Mouse (Mus musculus): Measurements from ENCODE around the gene Celsr3. TPM values are rescaled to one million over a fixed set of nuclear protein-coding genes. Genes with fewer than 3 reads are reported as not detected.
A peak's percentile ranks its signal among the peaks of the same experiment; 100 is the strongest.

Celsr3 gene
- 0.04 and 0.10 TPM in 2 replicates for polyA plus RNA-seq (2014; fragmentation: Nextera tagmentation; extraction: Ambion mirVana)

DNA sequence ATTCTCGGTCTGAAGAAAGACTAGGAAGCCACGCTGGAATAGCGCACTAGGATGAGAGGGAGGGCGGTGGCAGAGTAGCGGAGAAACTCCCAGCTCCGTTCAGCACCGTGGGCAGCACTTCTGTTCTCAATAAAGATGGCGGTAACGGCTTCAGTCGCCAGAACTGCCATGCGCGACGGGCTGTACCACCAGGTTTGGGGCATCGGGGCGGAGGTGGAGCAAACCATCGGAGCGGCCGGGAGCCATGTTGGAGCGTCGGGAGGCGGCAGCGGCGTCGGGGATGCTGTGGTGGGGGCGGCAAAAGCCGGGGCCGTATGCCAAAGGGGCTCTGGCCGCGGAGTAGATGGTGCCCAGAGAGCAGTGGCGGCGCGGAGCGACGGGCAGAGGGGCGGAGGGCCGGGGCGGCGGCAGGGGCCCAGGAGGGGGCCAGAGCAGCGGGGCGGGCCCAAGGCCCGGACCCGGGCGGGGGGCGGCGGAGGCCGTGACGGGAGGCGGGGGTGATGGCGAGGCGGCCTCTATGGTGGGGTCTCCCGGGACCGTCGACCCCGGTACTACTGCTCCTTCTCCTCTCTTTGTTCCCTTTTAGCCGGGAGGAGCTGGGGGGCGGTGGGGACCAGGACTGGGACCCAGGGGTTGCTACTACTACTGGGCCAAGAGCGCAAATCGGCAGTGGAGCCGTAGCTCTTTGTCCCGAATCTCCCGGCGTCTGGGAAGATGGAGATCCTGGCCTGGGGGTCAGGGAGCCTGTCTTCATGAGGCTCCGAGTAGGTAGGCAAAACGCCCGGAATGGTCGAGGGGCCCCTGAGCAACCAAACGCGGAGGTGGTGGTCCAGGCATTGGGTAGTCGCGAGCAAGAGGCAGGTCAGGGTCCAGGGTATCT lies at the start of gene Celsr3:
TSS of gene Celsr3 (plus strand) at position 501 of the 880 bp plus-strand sequence.
- no peak for ATAC-seq (replicated peaks; ENCODE audit: insufficient number of reproducible peaks, low FRiP score, low TSS enrichment)

GRCm38 (mm10) chr9:108776614-108777013 lies 49.5 kb upstream of the Celsr3 start:
- no peaks in the 10 kb centered on the region for H3K4me1 ChIP-seq (ENCODE audit: control insufficient read depth, insufficient read depth, low read length)
- H3K9me3 ChIP-seq (replicated peaks; ENCODE audit: control insufficient read depth, low read length): peaks cover 4% of the 10 kb centered on the region; the same call in 1 of the 2 replicates
- H3K27ac ChIP-seq (ENCODE audit: low read depth, low read length): no peak overlapping the region
- 79% methylated on average over 4 of the region's 4 CpGs for WGBS (ENCODE audit: insufficient replicate concordance)
- no peak for ATAC-seq (replicated peaks; ENCODE audit: insufficient number of reproducible peaks, low FRiP score, low TSS enrichment)
- H3K36me3 ChIP-seq (ENCODE audit: control insufficient read depth, insufficient read depth, low read length): no peaks in the 10 kb centered on the region
- H3K9ac ChIP-seq (ENCODE audit: low read depth, low read length): no peak overlapping the region
- no peak overlapping the region for H3K4me3 ChIP-seq (ENCODE audit: low read depth, low read length)
- H3K27me3 ChIP-seq (ENCODE audit: control insufficient read depth, insufficient read depth, low read length): no peaks in the 10 kb centered on the region
- H3K4me2 ChIP-seq: no peak overlapping the region

More for the DNA sequence above, at the start of gene Celsr3:
- Histone ChIP-seq H3K9me3 (replicated peaks; ENCODE audit: control insufficient read depth, low read length) (no peaks in the 10 kb centered on the region), H3K4me2 (peak within 1 kb of the TSS; percentile 81), H3K36me3 (ENCODE audit: control insufficient read depth, insufficient read depth, low read length) (no peaks in the 10 kb centered on the region), H3K27ac (ENCODE audit: low read depth, low read length) (no peak within 1 kb of the TSS), H3K9ac (ENCODE audit: low read depth, low read length) (no peak within 1 kb of the TSS), H3K4me3 (ENCODE audit: low read depth, low read length) (peak within 1 kb of the TSS; percentile 45), H3K27me3 (ENCODE audit: control insufficient read depth, insufficient read depth, low read length) (peaks cover 78% of the 10 kb centered on the region), H3K4me1 (ENCODE audit: control insufficient read depth, insufficient read depth, low read length) (peaks cover 12% of the 10 kb centered on the region)
- WGBS (ENCODE audit: insufficient replicate concordance): 2% methylated on average over 59 of the region's 70 CpGs

GRCm38 (mm10) chr9:108777276-108777675 lies 48.8 kb upstream of the Celsr3 start:
- Histone ChIP-seq H3K36me3 (ENCODE audit: control insufficient read depth, insufficient read depth, low read length) (no peaks in the 10 kb centered on the region), H3K4me2 (no peak overlapping the region), H3K27ac (ENCODE audit: low read depth, low read length) (no peak overlapping the region), H3K4me1 (ENCODE audit: control insufficient read depth, insufficient read depth, low read length) (0 out of 2 replicates have a peak, but pooled peaks cover 3% of the 10 kb centered on the region), H3K27me3 (ENCODE audit: control insufficient read depth, insufficient read depth, low read length) (no peaks in the 10 kb centered on the region), H3K4me3 (ENCODE audit: low read depth, low read length) (no peak overlapping the region), H3K9ac (ENCODE audit: low read depth, low read length) (no peak overlapping the region), H3K9me3 (replicated peaks; ENCODE audit: control insufficient read depth, low read length) (peaks cover 4% of the 10 kb centered on the region; the same call in 1 of the 2 replicates)
- WGBS (ENCODE audit: insufficient replicate concordance): 67% methylated on average over 4 of the region's 4 CpGs
- no peak for ATAC-seq (replicated peaks; ENCODE audit: insufficient number of reproducible peaks, low FRiP score, low TSS enrichment)

DNA sequence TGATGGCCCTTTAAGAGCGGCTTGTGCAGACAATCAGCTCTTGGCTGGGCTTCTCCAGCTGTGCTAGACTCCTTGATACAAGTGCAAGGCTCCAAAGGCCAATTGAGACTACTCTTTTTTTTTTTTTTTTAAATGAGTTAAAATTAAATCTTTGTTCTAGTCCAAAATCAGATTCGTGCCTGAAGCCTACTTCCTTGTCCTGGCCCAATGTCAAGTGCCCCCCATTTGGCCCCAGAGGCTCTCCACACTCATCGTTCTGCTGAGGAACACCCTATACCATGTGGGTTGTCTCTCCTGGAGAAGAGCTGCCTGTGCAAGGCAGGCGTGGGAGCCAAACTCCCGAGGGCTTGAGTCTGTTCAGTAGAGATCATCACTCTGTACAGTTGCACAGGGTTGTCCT lies 45.2 kb upstream of the Celsr3 start:
- Histone ChIP-seq H3K27ac (ENCODE audit: low read depth, low read length) (no peak overlapping the region), H3K4me2 (no peak overlapping the region), H3K27me3 (ENCODE audit: control insufficient read depth, insufficient read depth, low read length) (no peaks in the 10 kb centered on the region), H3K4me1 (ENCODE audit: control insufficient read depth, insufficient read depth, low read length) (peaks cover 18% of the 10 kb centered on the region), H3K36me3 (ENCODE audit: control insufficient read depth, insufficient read depth, low read length) (no peaks in the 10 kb centered on the region), H3K4me3 (ENCODE audit: low read depth, low read length) (no peak overlapping the region), H3K9me3 (replicated peaks; ENCODE audit: control insufficient read depth, low read length) (no peaks in the 10 kb centered on the region), H3K9ac (ENCODE audit: low read depth, low read length) (0 out of 2 replicates have a peak overlapping the region, but pooled peaks have one; percentile 22)
- no peak for ATAC-seq (replicated peaks; ENCODE audit: insufficient number of reproducible peaks, low FRiP score, low TSS enrichment)
- WGBS (ENCODE audit: insufficient replicate concordance): 54% methylated on average over 5 of the region's 5 CpGs

GRCm38 (mm10) chr9:108781891-108782290 lies 44.2 kb upstream of the Celsr3 start:
- Histone ChIP-seq H3K27me3 (ENCODE audit: control insufficient read depth, insufficient read depth, low read length) (no peaks in the 10 kb centered on the region), H3K36me3 (ENCODE audit: control insufficient read depth, insufficient read depth, low read length) (no peaks in the 10 kb centered on the region), H3K27ac (ENCODE audit: low read depth, low read length) (no peak overlapping the region), H3K4me2 (no peak overlapping the region), H3K9ac (ENCODE audit: low read depth, low read length) (no peak overlapping the region), H3K4me1 (ENCODE audit: control insufficient read depth, insufficient read depth, low read length) (peaks cover 25% of the 10 kb centered on the region), H3K9me3 (replicated peaks; ENCODE audit: control insufficient read depth, low read length) (no peaks in the 10 kb centered on the region), H3K4me3 (ENCODE audit: low read depth, low read length) (no peak overlapping the region)
- 44% methylated on average over 4 of the region's 4 CpGs for WGBS (ENCODE audit: insufficient replicate concordance)
- ATAC-seq (replicated peaks; ENCODE audit: insufficient number of reproducible peaks, low FRiP score, low TSS enrichment): no peak

GRCm38 (mm10) chr9:108782836-108783547 lies 43.1 kb upstream of the Celsr3 start:
- Histone ChIP-seq H3K9me3 (replicated peaks; ENCODE audit: control insufficient read depth, low read length) (no peaks in the 10 kb centered on the region), H3K4me2 (peak overlapping the region; percentile 60), H3K9ac (ENCODE audit: low read depth, low read length) (peak overlapping the region; percentile 98; the same call in 1 of the 2 replicates), H3K27ac (ENCODE audit: low read depth, low read length) (0 out of 2 replicates have a peak overlapping the region, but pooled peaks have one; percentile 12), H3K4me3 (ENCODE audit: low read depth, low read length) (peak overlapping the region; percentile 97), H3K4me1 (ENCODE audit: control insufficient read depth, insufficient read depth, low read length) (peaks cover 26% of the 10 kb centered on the region), H3K36me3 (ENCODE audit: control insufficient read depth, insufficient read depth, low read length) (no peaks in the 10 kb centered on the region), H3K27me3 (ENCODE audit: control insufficient read depth, insufficient read depth, low read length) (no peaks in the 10 kb centered on the region)
- no peak for ATAC-seq (replicated peaks; ENCODE audit: insufficient number of reproducible peaks, low FRiP score, low TSS enrichment)
- WGBS (ENCODE audit: insufficient replicate concordance): 27% methylated on average over 9 of the region's 9 CpGs

DNA sequence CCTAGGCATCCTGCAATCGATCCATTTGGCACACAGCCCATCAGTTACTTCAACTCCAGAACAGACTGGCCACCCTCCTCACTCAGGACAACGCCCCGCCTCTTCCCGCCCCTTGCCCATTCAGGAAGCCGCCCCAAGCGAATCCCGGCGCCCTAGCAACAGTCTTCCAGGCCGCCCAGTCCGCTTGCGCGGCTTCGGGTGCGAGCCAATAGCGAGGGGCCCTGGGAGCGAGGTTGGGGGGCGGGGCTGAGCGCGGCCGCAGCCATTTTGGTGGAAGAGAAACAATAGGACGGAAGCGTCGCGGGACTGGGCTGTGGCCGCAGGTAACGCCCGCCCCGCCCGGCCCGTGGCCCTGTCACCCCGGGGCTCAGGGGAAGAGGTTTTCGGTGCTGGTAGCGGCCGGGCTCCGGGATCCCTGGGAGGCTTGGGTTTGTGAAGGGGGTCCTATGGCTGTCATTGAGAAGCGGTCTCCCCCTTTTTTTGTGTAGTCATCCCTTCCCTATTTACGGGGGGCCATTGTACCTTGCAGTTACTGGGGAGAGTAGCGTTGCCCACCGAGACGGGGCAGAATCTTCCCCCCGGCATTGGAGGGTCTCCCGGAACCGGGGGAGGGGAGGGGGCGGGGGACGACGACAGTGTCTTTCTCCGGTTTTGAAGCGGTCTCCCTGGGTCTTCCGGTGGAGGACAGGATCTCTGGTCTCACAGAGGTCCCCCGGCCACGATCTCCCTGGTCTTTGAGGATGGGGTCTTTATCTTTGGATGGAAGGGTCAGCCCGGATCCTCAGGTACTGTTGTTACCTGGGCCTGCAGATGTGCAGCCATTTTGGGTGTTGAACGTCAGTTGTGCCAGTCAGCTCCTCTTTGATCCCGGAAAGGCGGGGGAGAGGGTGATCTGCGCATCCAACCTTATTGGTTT lies 42.3 kb upstream of the Celsr3 start, which contains the start of gene Ip6k2:
TSS of gene Ip6k2 (plus strand) at position 249 of the 916 bp plus-strand sequence.
- Histone ChIP-seq H3K4me2 (peak within 1 kb of the TSS; percentile 60), H3K9me3 (replicated peaks; ENCODE audit: control insufficient read depth, low read length) (no peaks in the 10 kb centered on the region), H3K36me3 (ENCODE audit: control insufficient read depth, insufficient read depth, low read length) (no peaks in the 10 kb centered on the region), H3K4me3 (ENCODE audit: low read depth, low read length) (peak within 1 kb of the TSS; percentile 97), H3K4me1 (ENCODE audit: control insufficient read depth, insufficient read depth, low read length) (peaks cover 30% of the 10 kb centered on the region), H3K27me3 (ENCODE audit: control insufficient read depth, insufficient read depth, low read length) (no peaks in the 10 kb centered on the region), H3K9ac (ENCODE audit: low read depth, low read length) (peak within 1 kb of the TSS; percentile 98), H3K27ac (ENCODE audit: low read depth, low read length) (peak within 1 kb of the TSS; percentile 80)
- WGBS (ENCODE audit: insufficient replicate concordance): under 1% methylated on average over 56 of the region's 56 CpGs
- ATAC-seq (replicated peaks; ENCODE audit: insufficient number of reproducible peaks, low FRiP score, low TSS enrichment): peak; percentile 99

GRCm38 (mm10) chr9:108785416-108785815 lies 40.7 kb upstream of the Celsr3 start:
- no peaks in the 10 kb centered on the region for H3K9me3 ChIP-seq (replicated peaks; ENCODE audit: control insufficient read depth, low read length)
- H3K27me3 ChIP-seq (ENCODE audit: control insufficient read depth, insufficient read depth, low read length): no peaks in the 10 kb centered on the region
- peak overlapping the region; percentile 60 for H3K4me2 ChIP-seq
- no peaks in the 10 kb centered on the region for H3K36me3 ChIP-seq (ENCODE audit: control insufficient read depth, insufficient read depth, low read length)
- no peak overlapping the region for H3K27ac ChIP-seq (ENCODE audit: low read depth, low read length)
- peaks cover 33% of the 10 kb centered on the region for H3K4me1 ChIP-seq (ENCODE audit: control insufficient read depth, insufficient read depth, low read length)
- no peak overlapping the region for H3K9ac ChIP-seq (ENCODE audit: low read depth, low read length)
- H3K4me3 ChIP-seq (ENCODE audit: low read depth, low read length): peak overlapping the region; percentile 97
- ATAC-seq (replicated peaks; ENCODE audit: insufficient number of reproducible peaks, low FRiP score, low TSS enrichment): no peak
